Mouse (Mus musculus): ENCODE measurements around the gene Gm43638.
"Not testable (repeated sequence)": the region's sequence is repeated elsewhere in the genome, so short reads cannot be mapped to it uniquely, and the experiment has no call there.

Gene Gm43638

DNA sequence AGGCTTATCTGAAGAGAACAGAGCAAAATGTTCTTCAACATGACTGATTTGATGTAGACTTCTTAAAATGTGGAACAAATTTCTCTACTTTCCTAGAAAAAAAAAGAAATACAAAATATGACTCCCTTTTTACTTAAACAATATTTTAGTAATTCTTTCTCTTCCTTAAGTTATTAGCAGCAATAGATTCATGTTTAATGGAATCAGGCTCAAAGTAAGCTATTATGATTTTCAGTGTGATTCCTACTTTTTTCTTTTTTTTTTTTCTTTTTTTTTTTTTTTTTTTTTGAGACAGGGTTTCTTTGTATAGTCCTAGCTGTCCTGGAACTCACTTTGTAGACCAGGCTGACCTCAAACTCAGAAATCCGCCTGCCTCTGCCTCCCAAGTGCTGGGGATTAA is at the start of gene Gm43638:
Gene Gm43638 (minus strand): TSS at position 101 of the 400 bp plus-strand sequence.
- DNase-seq, result not testable (repeated sequence)

DNA sequence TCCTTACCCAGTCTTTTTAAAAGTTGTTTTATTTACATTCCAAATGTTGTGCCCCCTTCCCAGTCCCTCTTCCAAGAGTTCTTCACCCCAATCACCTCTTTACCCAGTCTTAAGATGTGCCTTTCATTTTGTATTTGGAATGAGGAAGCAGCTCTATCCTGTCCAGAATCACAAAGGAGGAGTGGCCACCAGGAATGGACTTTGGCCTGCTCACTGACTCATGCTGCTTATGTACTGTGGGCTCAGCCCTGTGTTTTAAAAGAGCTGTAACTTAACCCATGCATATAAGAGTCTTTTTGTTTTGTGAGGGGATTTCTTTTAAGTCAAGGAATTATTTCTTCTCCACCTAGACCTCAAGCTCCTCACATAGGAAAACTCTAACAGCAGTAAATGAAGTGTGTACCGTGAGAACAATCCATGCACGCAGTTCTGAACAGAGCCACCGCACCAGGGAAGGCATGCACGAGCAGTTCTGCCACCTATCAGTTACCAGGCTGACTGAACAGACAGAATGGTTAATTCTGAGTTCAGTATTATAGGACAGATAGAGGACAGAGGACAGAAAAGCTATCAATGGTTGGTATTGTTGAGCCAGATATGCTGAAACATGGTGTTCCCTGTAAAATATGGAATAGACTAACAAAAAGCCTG is 49.5 kb upstream of the Gm43638 start:
- no peak for DNase-seq

DNA sequence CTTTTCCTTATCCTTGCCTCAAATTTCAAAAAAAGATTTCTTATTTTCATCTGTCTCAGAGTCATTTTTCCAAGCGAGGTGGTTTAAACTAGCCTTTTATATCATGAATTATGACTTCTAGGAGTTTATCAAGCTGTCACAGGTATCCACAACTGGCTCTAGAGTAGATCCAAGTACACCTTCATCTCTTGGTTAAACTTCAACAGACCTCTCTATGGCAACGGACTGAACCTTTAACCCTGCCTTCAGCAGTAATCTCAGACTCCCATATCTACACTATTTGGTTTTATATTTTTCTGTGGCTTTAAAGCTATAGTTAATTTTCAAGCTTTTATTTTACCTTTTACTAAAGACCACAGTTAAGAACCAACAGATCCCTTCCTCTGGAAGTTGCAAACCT is 45.7 kb upstream of the Gm43638 start:
- DNase-seq, result no peak

DNA sequence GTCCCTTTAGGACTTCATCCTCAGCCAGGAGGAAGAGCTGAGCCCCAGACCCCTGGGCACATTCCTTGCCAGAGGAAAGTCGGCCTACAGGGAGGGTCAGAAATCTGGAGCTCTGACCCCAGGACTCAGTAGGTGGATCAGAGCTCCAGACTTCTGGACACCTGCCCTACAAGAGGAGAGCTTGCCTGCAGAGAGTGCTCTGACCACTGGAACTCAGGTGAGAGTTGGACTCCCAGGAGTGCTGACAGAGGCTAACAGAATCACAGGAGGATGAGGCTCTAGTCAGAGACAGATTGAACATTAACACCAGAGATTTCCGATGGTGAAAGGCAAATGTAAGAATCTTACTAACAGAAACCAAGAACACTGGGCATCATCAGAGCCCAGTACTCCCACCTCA is 37.0 kb upstream of the Gm43638 start:
- not testable (repeated sequence) for DNase-seq

DNA sequence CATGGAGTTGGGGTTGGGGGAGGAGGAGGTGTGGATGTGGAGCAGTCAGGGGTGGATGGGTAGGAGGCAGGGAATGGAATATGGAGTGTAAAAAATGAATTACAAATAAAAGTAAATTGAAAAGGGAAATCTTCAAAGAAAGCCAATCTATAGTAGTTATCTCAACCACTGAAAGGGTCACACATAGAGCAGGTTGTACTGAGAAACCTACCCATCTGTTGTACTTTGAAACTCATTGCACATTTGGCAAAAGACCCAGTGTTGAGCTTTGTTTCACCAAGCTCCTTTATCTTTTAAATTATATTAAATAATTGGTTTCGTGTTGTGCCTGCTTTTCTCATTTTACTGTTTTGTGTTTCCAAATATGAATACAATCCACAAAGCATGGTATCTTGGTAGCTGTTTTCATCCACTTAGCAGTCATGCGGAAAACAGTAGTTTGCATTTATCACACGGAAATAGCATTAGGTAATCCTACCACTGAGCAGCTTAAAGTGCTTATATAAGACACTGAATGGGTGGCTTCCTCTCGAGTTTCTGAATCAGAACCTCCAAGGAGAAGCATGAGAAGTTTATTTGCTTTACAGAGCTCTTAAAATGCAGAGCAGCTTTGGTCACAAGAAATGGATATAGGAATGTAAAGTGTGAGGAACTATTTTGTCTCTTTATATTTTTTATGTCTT is 19.3 kb upstream of the Gm43638 start:
- no peak for DNase-seq

DNA sequence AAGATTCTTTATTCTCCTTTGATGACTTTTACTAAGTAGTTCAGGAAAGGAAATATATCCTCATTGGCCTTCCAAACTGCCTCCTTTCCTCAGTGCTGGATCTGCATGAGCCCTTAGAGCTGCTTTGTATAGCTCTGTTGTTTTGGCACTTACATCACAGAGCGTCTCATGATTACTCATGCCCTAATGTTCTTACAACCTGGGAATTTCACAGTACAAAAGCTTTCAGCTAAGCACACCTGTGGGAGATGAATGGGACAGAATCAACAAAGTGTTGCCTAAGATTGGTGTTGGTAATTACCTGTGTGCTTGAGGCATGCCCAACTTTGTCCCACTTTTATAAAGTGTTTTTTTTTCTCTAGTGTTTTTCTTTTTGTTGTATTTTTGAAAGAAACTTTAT is 16.1 kb upstream of the Gm43638 start:
- DNase-seq, result no peak

DNA sequence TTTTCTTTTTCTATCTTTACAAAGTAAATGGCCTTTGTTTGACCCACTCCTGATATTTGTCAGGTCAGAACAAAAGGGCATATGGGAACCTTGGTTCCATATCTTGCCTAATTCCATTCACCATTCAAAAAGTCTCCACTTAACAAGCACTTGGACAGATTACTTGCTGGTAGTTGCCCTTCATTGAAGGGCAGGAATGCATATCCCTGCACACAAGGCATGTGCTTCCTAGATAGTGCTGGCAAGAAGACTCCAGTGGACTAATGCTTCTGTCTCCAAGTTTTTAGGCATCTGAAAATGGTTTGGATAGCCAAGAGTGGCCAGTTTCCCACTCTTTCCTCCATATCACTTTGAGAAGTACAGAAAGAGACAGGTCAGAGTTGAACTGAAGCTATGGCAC is 12.7 kb upstream of the Gm43638 start:
- no peak for DNase-seq

DNA sequence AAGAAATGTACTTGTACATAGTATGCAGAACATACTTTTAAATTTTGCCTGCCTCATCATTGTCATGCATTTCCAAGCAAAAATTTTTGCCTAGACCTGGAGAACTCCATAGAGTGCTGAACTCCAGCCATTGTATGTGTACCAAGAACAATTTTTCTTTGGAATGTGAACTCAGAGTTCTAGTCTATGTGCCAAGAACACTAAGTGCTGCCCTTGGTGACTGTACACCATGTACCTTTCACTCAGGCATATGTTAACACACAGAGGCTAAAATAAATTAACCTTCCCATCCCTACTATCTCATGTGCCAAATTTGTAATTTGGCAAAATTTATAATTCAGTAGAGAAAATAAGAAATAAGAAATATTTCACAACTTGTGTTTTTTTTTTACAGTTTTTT is 12.3 kb upstream of the Gm43638 start:
- no peak for DNase-seq

DNA sequence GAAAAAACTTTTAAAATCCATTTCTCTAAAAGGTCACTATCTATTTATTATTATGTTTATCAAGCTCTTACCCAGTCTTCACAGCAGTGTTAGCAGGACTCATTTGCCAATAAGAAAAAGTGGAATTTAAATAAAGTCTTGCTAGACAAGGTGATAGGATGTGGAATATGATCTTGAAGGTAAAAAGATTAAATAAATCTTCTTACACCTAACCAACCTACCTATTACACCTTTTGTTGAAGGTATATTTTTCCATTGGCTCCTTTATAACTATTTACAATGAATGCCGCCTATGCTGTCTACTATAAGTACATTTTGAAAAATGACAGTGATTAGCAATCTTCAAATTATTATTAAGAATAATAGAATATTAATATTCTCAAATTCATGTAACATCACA is 4.2 kb upstream of the Gm43638 start, which contains the start of gene Ugt2a1:
Gene Ugt2a1 (minus strand): TSS at position 101 of the 400 bp plus-strand sequence.
- DNase-seq, result no peak

DNA sequence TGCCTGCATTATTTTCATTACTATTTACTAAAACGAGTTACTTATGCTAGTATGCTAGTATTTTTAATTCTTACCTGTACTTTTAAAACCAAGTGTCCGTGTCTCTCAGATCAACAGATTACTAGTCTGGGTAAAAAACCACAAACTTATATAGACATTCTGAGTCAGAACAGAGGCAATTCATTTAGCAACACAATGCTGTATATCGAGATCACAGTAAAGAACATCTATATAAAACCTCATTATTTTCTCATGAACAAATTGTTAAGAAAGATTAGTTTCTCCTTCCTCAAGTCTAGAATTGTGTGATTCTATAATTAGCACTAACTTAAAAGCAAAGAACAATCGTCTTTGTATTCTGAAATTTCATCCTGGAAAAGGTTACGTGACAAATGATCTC is 4.4 kb downstream of the Gm43638 start, which contains the start of gene Ugt2a2:
Gene Ugt2a2 (minus strand): TSS at position 101 of the 400 bp plus-strand sequence.
- no peak for DNase-seq

DNA sequence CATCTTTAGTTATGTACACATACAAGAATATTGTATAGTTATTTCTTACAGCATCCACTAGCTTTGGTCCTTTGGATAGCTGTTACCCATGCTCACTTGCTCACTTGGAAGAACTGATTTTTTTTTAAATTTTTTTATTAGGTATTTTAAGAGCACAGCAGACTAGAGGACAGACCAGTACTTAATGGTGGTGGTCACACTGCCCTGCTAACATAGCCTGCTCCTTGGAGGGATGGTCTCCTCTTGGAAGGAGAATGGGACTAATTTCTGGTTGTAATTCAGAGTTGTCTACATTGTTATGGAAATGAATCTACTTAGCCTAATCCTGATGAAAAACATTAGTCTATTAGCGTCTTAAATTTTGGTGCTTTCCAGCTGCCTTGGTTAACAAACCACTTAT is 27.8 kb downstream of the Gm43638 start:
- no peak for DNase-seq

DNA sequence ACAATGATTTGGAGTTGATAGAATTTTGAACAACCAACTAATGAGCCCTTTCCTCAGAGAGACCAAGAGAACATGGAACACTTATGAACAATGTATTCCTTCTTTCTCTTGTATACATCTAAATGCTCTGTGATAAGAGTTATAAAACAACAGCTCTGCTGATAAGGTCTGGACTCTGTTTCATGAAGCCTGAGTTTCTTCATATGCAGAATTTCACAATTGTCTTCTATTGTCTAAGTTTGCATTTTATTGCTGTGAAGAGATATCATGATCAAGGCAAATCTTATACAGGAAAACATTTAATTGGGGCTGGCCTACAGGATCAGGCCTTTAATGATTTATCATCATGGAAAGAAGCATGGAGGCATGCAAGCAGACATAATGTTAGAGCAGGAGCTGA is 28.9 kb downstream of the Gm43638 start:
- no peak for DNase-seq

DNA sequence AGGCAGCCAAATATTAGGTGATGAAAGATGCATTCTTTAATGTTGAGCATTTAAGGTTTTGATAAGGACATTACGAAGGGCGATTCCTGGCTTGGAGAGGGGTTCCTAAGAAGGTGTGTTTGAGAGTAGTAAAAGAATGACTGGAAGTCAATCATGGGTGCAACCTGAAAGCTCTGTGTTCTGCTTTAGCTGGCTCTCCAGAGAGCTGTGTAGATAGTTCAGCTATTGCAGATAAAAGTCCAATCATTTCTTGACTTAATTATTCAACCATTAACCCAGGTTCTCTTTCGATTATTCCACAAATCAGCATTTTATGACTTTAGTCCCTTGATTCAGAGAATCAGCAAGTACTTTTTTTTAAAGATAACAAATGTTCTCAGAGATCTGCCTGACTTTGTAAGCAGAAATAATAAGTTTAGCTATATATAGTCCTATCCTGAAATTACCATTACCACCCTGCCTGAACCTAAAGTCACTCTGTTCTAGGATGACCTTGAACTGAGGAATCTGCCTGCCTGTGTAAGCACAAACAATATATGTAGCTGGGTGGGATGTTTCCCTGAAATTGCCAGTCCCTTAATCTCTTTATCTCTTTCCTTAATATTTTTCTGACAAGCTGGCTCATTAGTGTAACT is 30.3 kb downstream of the Gm43638 start:
- no peak for DNase-seq

DNA sequence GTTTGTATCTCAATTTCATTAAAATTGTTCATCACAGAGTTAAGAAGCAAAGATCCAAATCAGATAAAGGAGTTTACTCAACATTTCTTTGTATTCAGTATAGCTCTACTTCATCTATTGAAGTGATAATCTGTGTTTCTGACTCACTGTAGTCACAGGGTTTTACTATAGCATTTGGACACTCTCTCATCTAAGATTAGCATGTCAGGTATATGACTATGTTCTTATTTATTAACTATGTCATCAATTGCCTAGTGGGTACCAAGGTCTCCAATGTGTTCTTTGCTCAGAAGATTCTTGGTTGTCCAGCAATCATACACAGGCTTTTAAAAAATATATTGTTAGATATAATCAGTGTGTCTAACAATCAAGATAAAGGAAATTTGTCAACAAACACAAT is 31.1 kb downstream of the Gm43638 start:
- no peak for DNase-seq

DNA sequence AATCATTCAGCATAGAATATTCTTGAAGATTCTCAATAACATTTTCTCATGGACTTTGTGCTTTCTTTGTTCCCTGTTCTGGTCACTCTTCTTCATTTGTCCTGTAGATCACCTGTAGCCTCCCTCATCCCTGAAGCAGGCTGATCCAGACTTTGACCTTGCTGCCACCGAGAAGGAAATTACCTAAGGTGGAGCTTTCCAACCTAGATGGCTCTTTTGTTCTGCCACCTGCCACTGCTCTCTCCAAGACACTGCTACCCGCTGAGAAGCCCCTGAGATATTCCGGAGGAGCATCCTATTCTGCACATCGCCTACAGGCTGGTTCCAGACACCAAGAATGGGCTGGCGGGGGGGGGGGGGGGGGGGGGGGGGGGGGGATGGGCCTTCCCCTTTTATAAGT is 34.1 kb downstream of the Gm43638 start:
- DNase-seq, result not testable (repeated sequence)

DNA sequence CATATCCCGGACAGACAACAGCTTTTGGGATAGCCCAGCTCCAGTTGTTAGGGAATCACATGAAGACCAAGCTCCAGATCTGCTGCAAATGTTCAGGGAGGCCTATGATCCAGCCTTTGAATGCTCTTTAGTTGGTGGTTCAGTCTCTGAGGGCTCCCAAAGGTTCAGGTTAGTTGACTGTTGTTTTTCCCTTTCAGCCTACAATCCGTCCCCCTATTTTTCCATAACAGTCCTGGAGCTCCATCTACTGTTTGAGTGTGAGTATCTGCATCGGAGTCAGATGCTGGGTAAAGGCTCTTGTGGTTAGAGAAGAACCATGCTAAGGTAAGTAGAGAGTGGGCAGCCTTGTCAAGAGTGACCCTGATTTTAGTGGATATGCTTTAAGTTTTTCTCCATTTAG is 50.3 kb downstream of the Gm43638 start:
- DNase-seq, result no peak

DNA sequence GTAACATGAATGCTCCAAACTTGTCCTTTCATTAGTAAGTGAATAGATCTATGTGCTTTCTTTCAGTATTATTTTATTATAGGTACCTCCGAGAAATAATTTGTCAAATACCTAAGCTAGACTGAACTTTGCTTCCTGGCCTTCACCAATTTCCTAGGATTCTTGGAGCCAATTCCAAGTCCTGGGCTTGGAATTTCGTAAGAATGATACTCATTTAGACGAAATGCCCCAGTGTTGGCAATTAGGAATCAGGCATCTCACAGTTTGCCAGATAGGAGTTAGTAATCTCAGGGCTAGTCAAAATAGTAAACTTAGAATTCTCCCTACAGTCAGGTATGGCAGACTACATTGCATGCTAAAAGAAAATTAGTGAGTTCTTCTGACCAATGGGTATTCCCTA is 60.9 kb downstream of the Gm43638 start:
- DNase-seq, result no peak

DNA sequence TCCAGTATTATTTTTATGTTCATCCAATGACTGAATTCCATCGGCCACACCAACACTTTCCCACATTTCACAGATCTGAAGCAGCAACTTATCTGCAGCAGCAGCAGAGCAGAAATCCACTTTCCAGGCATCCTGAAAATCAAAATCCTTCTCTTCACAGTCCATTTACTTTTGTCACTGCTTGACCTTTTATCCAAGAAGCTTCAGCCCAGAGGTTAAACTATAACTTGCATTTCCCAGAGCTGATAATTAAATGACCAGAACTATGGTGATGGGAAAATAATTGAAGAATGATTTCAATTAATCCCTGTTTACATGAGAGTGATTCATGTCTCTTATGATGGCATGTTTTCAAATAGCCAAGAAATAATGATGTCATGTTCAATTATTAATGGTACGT is 62.6 kb downstream of the Gm43638 start, which contains the start of gene Ugt2b38:
Gene Ugt2b38 (minus strand): TSS at position 163 of the 400 bp plus-strand sequence.
- not testable (repeated sequence) for DNase-seq

Measured in cerebellum, adult 11-12 months (tissue).